Mouse (Mus musculus): ENCODE data around the gene Gm21962. TPM values are rescaled to one million over a fixed set of nuclear protein-coding genes. Genes with fewer than 3 reads are reported as not detected.

The Gm21962 gene
- polyA plus RNA-seq, 1 experiment = not detected

- TF ChIP-seq CTCF (IDR thresholded peaks at IDR 0.05; ENCODE audit: extremely low read depth, insufficient read depth, low read length) = no peak
- TF ChIP-seq POLR2A (IDR thresholded peaks at IDR 0.05; ENCODE audit: extremely low read depth, insufficient read depth, low read length) = no peak
- H3K4me3 ChIP-seq (ENCODE audit: insufficient read depth, low read length) = no peak overlapping the region
- H3K4me1 ChIP-seq (ENCODE audit: control insufficient read depth, insufficient read depth, low read length) = no peaks in the 10 kb centered on the region
- H3K27ac ChIP-seq (ENCODE audit: insufficient read depth, low read length) = no peak overlapping the region
Observed at GRCm38 (mm10) chr3:137691503-137691902, 20.2 kb downstream of the Gm21962 start.

DNA sequence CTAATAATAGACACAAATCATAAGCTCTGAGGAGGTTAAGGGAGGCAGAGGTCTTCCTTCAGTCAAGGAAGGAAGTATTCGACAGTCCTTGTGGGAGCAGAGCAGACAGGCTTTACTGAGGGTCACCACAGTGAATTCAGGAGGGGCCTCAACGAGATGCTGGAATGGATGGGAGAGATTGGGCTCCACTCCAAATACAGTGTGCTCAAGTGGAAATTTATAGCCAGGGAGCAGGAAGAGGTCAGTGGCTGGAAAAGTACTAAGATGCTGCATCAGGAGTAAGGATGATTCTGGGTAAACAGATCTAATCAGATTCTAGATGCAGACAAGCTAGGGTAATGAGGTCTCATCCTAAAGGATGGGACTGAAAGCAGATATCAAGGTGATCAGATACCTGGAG is 44.6 kb downstream of the Gm21962 start:
- Histone ChIP-seq H3K4me3 (ENCODE audit: insufficient read depth, low read length) (no peak overlapping the region), H3K4me1 (ENCODE audit: control insufficient read depth, insufficient read depth, low read length) (no peaks in the 10 kb centered on the region), H3K27ac (ENCODE audit: insufficient read depth, low read length) (no peak overlapping the region)
- TF ChIP-seq CTCF (IDR thresholded peaks at IDR 0.05; ENCODE audit: extremely low read depth, insufficient read depth, low read length) = no peak
- no peak for TF ChIP-seq POLR2A (IDR thresholded peaks at IDR 0.05; ENCODE audit: extremely low read depth, insufficient read depth, low read length)

GRCm38 (mm10) chr3:137716573-137717157 is 45.3 kb downstream of the Gm21962 start:
- H3K4me1 ChIP-seq (ENCODE audit: control insufficient read depth, insufficient read depth, low read length) = no peaks in the 10 kb centered on the region
- no peak overlapping the region for H3K4me3 ChIP-seq (ENCODE audit: insufficient read depth, low read length)
- H3K27ac ChIP-seq (ENCODE audit: insufficient read depth, low read length) = no peak overlapping the region
- TF ChIP-seq POLR2A (IDR thresholded peaks at IDR 0.05; ENCODE audit: extremely low read depth, insufficient read depth, low read length) = no peak
- TF ChIP-seq CTCF (IDR thresholded peaks at IDR 0.05; ENCODE audit: extremely low read depth, insufficient read depth, low read length) = no peak

Other genes starting within 250 kb of the Gm21962 start
- 37.7 and 45.3 TPM in 2 replicates for gene Ddit4l, start 49.9 kb upstream of the Gm21962 start, polyA plus RNA-seq (2012; rRNA removed)
- gene H2afz, start 193.0 kb downstream of the Gm21962 start, polyA plus RNA-seq (2012; rRNA removed) = 343 and 397 TPM in 2 replicates
- 22.3 and 22.4 TPM in 2 replicates for gene Dnajb14, start 196.2 kb downstream of the Gm21962 start, polyA plus RNA-seq (2012; rRNA removed)
- 80.3 and 81.6 TPM in 2 replicates for gene Lamtor3, start 247.0 kb downstream of the Gm21962 start, polyA plus RNA-seq (2012; rRNA removed)